Mouse (Mus musculus) stomach, postnatal 0 days (tissue): ENCODE measurements at regions not wholly inside any gene's neighbourhood (a gene's known extent, or its start where the extent isn't known, plus 50 kb on each side); places are given as distances from the start of the nearest gene placed in this dataset.

Experiments used
- CTCF ChIP-seq: IDR thresholded peaks from 2 replicates; pipeline ENCODE4 v1.5.1; 2016; ENCODE audit warnings: antibody characterized with exemption, low read depth, mild to moderate bottlenecking, moderate library complexity
- EP300 ChIP-seq: optimal IDR thresholded peaks from 2 replicates; pipeline ENCODE3; 2016; ENCODE audit warnings: antibody characterized with exemption

- TF ChIP-seq EP300, result no peak
- no peak for TF ChIP-seq CTCF
Measured at GRCm38 (mm10) chr17:45221625-45222024, 211.9 kb downstream of the Cdc5l start.
